Mouse (Mus musculus): ENCODE data around the gene Gm10251. TPM values are rescaled to one million over a fixed set of nuclear protein-coding genes. Genes with fewer than 3 reads are reported as not detected.

The Gm10251 gene
- 0.06 TPM in 1 of 2 replicates, not detected in the other for polyA plus RNA-seq (2012; rRNA removed)

GRCm38 (mm10) chr14:6684070-6684469, at the start of gene Gm10251:
Gene Gm10251, minus strand, starts transcription at chr14:6684170.

DNA sequence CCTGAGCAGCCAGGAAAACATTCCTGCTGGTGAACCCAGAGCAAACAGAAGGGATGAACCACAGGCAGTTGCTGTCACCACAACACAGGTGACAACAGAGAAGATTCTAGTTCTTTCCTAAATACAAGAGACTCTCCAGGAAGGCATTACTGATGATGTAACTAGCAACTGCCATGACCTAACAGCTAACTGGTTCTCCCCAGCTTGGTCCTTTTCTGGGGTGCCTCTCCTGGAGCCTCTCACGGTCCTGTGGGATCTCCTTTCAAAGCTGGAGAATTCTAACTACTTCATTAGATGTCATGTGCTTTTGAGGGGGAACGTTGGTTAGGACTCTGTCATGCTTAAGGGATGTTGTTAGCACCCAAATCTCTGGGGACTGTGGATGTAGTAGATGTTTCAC, 36.2 kb upstream of the Gm10251 start, which contains the start of gene Gm8050:
TSS of gene Gm8050 (minus strand) at position 101 of the 400 bp plus-strand sequence.

GRCm38 (mm10) chr14:6622318-6622717, 61.7 kb downstream of the Gm10251 start, which contains the start of gene Gm3460:
Gene Gm3460, minus strand, starts transcription at chr14:6622418.

GRCm38 (mm10) chr14:6590513-6590912, 93.5 kb downstream of the Gm10251 start, which contains the start of gene Gm3629:
Gene Gm3629, minus strand, starts transcription at chr14:6590613.

Other genes starting within 250 kb of the Gm10251 start
- not detected in 2 replicates for gene Gm3594, start 239.6 kb downstream of the Gm10251 start, polyA plus RNA-seq (2012; rRNA removed)
- not detected in 2 replicates for gene Gm8356, start 146.9 kb downstream of the Gm10251 start, polyA plus RNA-seq (2012; rRNA removed)
- not detected in 2 replicates for gene Gm3629, start 93.6 kb downstream of the Gm10251 start, polyA plus RNA-seq (2012; rRNA removed)
- gene Gm3460, start 61.8 kb downstream of the Gm10251 start, polyA plus RNA-seq (2012; rRNA removed) = not detected in 2 replicates
- not detected in 2 replicates for gene Gm8050, start 36.1 kb upstream of the Gm10251 start, polyA plus RNA-seq (2012; rRNA removed)
- 0.23 TPM in 1 of 2 replicates, not detected in the other for gene Gm3636, start 58.2 kb upstream of the Gm10251 start, polyA plus RNA-seq (2012; rRNA removed)
- not detected in 2 replicates for gene Gm8362, start 90.2 kb upstream of the Gm10251 start, polyA plus RNA-seq (2012; rRNA removed)
- gene Gm3642, start 156.1 kb upstream of the Gm10251 start, polyA plus RNA-seq (2012; rRNA removed) = not detected in 2 replicates
- gene Gm3667, start 205.8 kb upstream of the Gm10251 start, polyA plus RNA-seq (2012; rRNA removed) = not detected in 2 replicates